Mouse (Mus musculus): Measurements from ENCODE around the gene Upk3bl. TPM values are rescaled to one million over a fixed set of nuclear protein-coding genes. Genes with fewer than 3 reads are reported as not detected.

The Upk3bl gene
- not detected in 2 replicates for polyA plus RNA-seq (2014; fragmentation: Nextera tagmentation; extraction: Ambion mirVana)

- H3K9ac ChIP-seq (replicated peaks; ENCODE audit: low read length), result no peak within 1 kb of the TSS
- ATAC-seq (ENCODE audit: low FRiP score, low TSS enrichment), result no peak
- no peaks in the 10 kb centered on the region for H3K27me3 ChIP-seq (ENCODE audit: control insufficient read depth, insufficient read depth, low read length)
- H3K27ac ChIP-seq (replicated peaks; ENCODE audit: low read depth, low read length), result no peak within 1 kb of the TSS
- WGBS, result 92% methylated on average over 11 of the region's 11 CpGs
- H3K9me3 ChIP-seq (ENCODE audit: control insufficient read depth, low read length), result no peaks in the 10 kb centered on the region
- DNase-seq, result no peak
- no peaks in the 10 kb centered on the region for H3K36me3 ChIP-seq (ENCODE audit: control insufficient read depth, insufficient read depth, low read length)
- H3K4me1 ChIP-seq (ENCODE audit: control insufficient read depth, insufficient read depth, low read length), result peaks cover 7% of the 10 kb centered on the region; the same call in 1 of the 2 replicates
- H3K4me3 ChIP-seq (replicated peaks; ENCODE audit: low read depth, low read length), result no peak within 1 kb of the TSS
- no peak within 1 kb of the TSS for H3K4me2 ChIP-seq (ENCODE audit: low read length)
Observed at GRCm38 (mm10) chr5:136054301-136055077, at the start of gene Upk3bl. Gene Upk3bl (plus strand): TSS chr5:136054492.

- no peaks in the 10 kb centered on the region for H3K4me1 ChIP-seq (ENCODE audit: control insufficient read depth, insufficient read depth, low read length)
- H3K4me3 ChIP-seq (replicated peaks; ENCODE audit: low read depth, low read length), result no peak overlapping the region
- WGBS, result 85% methylated on average over 4 of the region's 4 CpGs
- ATAC-seq (ENCODE audit: low FRiP score, low TSS enrichment) (no peak), DNase-seq (no peak)
- H3K36me3 ChIP-seq (ENCODE audit: control insufficient read depth, insufficient read depth, low read length), result peaks cover 5% of the 10 kb centered on the region; the same call in 1 of the 2 replicates
- no peaks in the 10 kb centered on the region for H3K27me3 ChIP-seq (ENCODE audit: control insufficient read depth, insufficient read depth, low read length)
- no peaks in the 10 kb centered on the region for H3K9me3 ChIP-seq (ENCODE audit: control insufficient read depth, low read length)
- H3K4me2 ChIP-seq (ENCODE audit: low read length), result no peak overlapping the region
- H3K9ac ChIP-seq (replicated peaks; ENCODE audit: low read length), result no peak overlapping the region
- H3K27ac ChIP-seq (replicated peaks; ENCODE audit: low read depth, low read length), result no peak overlapping the region
Observed at GRCm38 (mm10) chr5:136004537-136004936, 49.8 kb upstream of the Upk3bl start.

- Histone ChIP-seq H3K9me3 (ENCODE audit: control insufficient read depth, low read length) (no peaks in the 10 kb centered on the region), H3K4me2 (ENCODE audit: low read length) (no peak overlapping the region), H3K27me3 (ENCODE audit: control insufficient read depth, insufficient read depth, low read length) (no peaks in the 10 kb centered on the region), H3K9ac (replicated peaks; ENCODE audit: low read length) (no peak overlapping the region), H3K36me3 (ENCODE audit: control insufficient read depth, insufficient read depth, low read length) (peaks cover 28% of the 10 kb centered on the region), H3K27ac (replicated peaks; ENCODE audit: low read depth, low read length) (no peak overlapping the region), H3K4me3 (replicated peaks; ENCODE audit: low read depth, low read length) (no peak overlapping the region), H3K4me1 (ENCODE audit: control insufficient read depth, insufficient read depth, low read length) (no peaks in the 10 kb centered on the region)
- ATAC-seq (ENCODE audit: low FRiP score, low TSS enrichment) (no peak), DNase-seq (no peak)
- 84% methylated on average over 7 of the region's 7 CpGs for WGBS
Observed at GRCm38 (mm10) chr5:136007745-136008144, 46.5 kb upstream of the Upk3bl start.

GRCm38 (mm10) chr5:136014877-136015276, 39.4 kb upstream of the Upk3bl start:
- no peak overlapping the region for H3K9ac ChIP-seq (replicated peaks; ENCODE audit: low read length)
- H3K27me3 ChIP-seq (ENCODE audit: control insufficient read depth, insufficient read depth, low read length), result no peaks in the 10 kb centered on the region
- no peaks in the 10 kb centered on the region for H3K9me3 ChIP-seq (ENCODE audit: control insufficient read depth, low read length)
- 84% methylated on average over 10 of the region's 10 CpGs for WGBS
- DNase-seq (no peak), ATAC-seq (ENCODE audit: low FRiP score, low TSS enrichment) (no peak)
- no peak overlapping the region for H3K27ac ChIP-seq (replicated peaks; ENCODE audit: low read depth, low read length)
- H3K4me3 ChIP-seq (replicated peaks; ENCODE audit: low read depth, low read length), result no peak overlapping the region
- H3K4me2 ChIP-seq (ENCODE audit: low read length), result no peak overlapping the region
- peaks cover 53% of the 10 kb centered on the region for H3K36me3 ChIP-seq (ENCODE audit: control insufficient read depth, insufficient read depth, low read length)
- H3K4me1 ChIP-seq (ENCODE audit: control insufficient read depth, insufficient read depth, low read length), result no peaks in the 10 kb centered on the region

DNA sequence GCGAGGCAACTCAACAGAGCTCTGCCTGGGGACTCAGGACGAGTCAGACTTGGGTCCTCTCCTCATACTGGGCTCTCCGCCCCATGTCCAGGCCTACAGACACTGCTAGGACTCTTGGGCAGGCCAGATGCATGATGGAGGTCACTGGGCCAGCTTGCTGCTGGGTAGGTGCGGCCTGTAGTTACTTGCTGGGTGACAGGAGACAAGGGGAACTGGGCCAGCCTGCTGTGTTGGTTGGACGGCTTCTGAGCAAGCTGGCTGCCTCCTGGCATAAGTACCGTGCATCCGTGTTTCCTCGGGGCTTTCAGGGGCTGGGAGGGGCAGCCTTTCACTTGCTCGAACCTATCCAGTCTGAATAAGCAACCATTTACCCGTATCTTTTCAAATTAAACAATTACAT, 38.7 kb upstream of the Upk3bl start:
- Histone ChIP-seq H3K27ac (replicated peaks; ENCODE audit: low read depth, low read length) (no peak overlapping the region), H3K4me3 (replicated peaks; ENCODE audit: low read depth, low read length) (no peak overlapping the region), H3K36me3 (ENCODE audit: control insufficient read depth, insufficient read depth, low read length) (peaks cover 49% of the 10 kb centered on the region), H3K27me3 (ENCODE audit: control insufficient read depth, insufficient read depth, low read length) (no peaks in the 10 kb centered on the region), H3K9ac (replicated peaks; ENCODE audit: low read length) (no peak overlapping the region), H3K9me3 (ENCODE audit: control insufficient read depth, low read length) (no peaks in the 10 kb centered on the region), H3K4me2 (ENCODE audit: low read length) (no peak overlapping the region), H3K4me1 (ENCODE audit: control insufficient read depth, insufficient read depth, low read length) (no peaks in the 10 kb centered on the region)
- 81% methylated on average over 10 of the region's 10 CpGs for WGBS
- DNase-seq, result no peak
- no peak for ATAC-seq (ENCODE audit: low FRiP score, low TSS enrichment)

DNA sequence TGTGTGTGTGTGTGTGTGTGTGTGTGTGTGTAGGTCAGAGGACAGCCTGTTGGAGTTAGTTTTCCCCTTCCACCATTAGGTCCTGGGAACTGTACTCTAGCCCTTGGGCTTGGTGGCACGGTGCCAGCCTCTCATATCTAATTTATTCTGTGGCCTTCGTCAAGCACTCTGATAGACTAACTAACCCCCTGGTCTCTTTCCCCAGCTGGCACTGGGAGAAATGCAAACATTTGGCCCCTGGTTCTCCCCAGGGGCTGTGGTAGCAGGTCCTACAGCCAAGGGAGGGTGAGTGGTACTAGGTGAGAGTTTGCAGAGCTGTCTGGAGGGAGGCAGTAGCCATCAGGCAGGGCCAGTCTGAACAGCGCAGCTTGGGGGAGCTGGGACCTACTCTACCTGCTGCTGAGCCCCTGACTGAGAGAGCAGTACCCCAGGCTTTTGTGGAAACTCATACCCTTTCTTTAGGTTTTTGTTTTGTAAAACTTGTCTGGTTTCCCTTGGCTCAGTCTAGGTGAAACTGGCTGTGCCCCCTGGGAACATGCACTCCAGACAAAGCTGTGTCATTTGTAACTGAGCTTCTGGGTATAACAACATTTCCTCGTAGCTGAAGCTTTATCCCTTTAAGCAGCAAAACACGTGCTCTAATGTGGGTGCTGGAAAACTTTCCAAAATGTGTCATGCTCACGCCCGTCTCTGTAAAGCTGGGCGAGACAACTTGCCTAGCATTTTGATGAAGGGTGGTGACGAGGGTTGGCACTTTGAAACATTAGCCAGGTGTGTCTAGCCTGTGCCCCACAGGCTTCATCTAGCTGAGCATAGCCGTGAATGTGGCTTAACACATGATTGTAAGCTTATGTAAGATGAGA, 38.0 kb upstream of the Upk3bl start:
- H3K27me3 ChIP-seq (ENCODE audit: control insufficient read depth, insufficient read depth, low read length), result no peaks in the 10 kb centered on the region
- no peak overlapping the region for H3K4me3 ChIP-seq (replicated peaks; ENCODE audit: low read depth, low read length)
- no peak for ATAC-seq (ENCODE audit: low FRiP score, low TSS enrichment)
- peaks cover 44% of the 10 kb centered on the region for H3K36me3 ChIP-seq (ENCODE audit: control insufficient read depth, insufficient read depth, low read length)
- no peak overlapping the region for H3K4me2 ChIP-seq (ENCODE audit: low read length)
- no peak overlapping the region for H3K27ac ChIP-seq (replicated peaks; ENCODE audit: low read depth, low read length)
- no peaks in the 10 kb centered on the region for H3K4me1 ChIP-seq (ENCODE audit: control insufficient read depth, insufficient read depth, low read length)
- H3K9ac ChIP-seq (replicated peaks; ENCODE audit: low read length), result no peak overlapping the region
- peak; percentile 68 for DNase-seq
- no peaks in the 10 kb centered on the region for H3K9me3 ChIP-seq (ENCODE audit: control insufficient read depth, low read length)
- 76% methylated on average over 10 of the region's 10 CpGs for WGBS

- Histone ChIP-seq H3K9me3 (ENCODE audit: control insufficient read depth, low read length) (no peaks in the 10 kb centered on the region), H3K4me2 (ENCODE audit: low read length) (no peak overlapping the region), H3K4me3 (replicated peaks; ENCODE audit: low read depth, low read length) (no peak overlapping the region), H3K27me3 (ENCODE audit: control insufficient read depth, insufficient read depth, low read length) (no peaks in the 10 kb centered on the region), H3K9ac (replicated peaks; ENCODE audit: low read length) (no peak overlapping the region), H3K36me3 (ENCODE audit: control insufficient read depth, insufficient read depth, low read length) (peaks cover 44% of the 10 kb centered on the region), H3K27ac (replicated peaks; ENCODE audit: low read depth, low read length) (no peak overlapping the region), H3K4me1 (ENCODE audit: control insufficient read depth, insufficient read depth, low read length) (no peaks in the 10 kb centered on the region)
- DNase-seq, result no peak
- ATAC-seq (ENCODE audit: low FRiP score, low TSS enrichment), result no peak
- WGBS, result 80% methylated on average over 6 of the region's 6 CpGs
Observed at GRCm38 (mm10) chr5:136017262-136017661, 37.0 kb upstream of the Upk3bl start.

GRCm38 (mm10) chr5:136018726-136019125, 35.6 kb upstream of the Upk3bl start:
- 94% methylated on average over 2 of the region's 2 CpGs for WGBS
- H3K27me3 ChIP-seq (ENCODE audit: control insufficient read depth, insufficient read depth, low read length), result no peaks in the 10 kb centered on the region
- no peak overlapping the region for H3K27ac ChIP-seq (replicated peaks; ENCODE audit: low read depth, low read length)
- H3K4me2 ChIP-seq (ENCODE audit: low read length), result no peak overlapping the region
- H3K9ac ChIP-seq (replicated peaks; ENCODE audit: low read length), result no peak overlapping the region
- H3K4me3 ChIP-seq (replicated peaks; ENCODE audit: low read depth, low read length), result no peak overlapping the region
- peaks cover 33% of the 10 kb centered on the region for H3K36me3 ChIP-seq (ENCODE audit: control insufficient read depth, insufficient read depth, low read length)
- ATAC-seq (ENCODE audit: low FRiP score, low TSS enrichment), result no peak
- H3K9me3 ChIP-seq (ENCODE audit: control insufficient read depth, low read length), result no peaks in the 10 kb centered on the region
- DNase-seq, result no peak
- H3K4me1 ChIP-seq (ENCODE audit: control insufficient read depth, insufficient read depth, low read length), result no peaks in the 10 kb centered on the region

Measured in midbrain, embryonic 14.5 days (tissue).